Mouse (Mus musculus) gastrocnemius, postnatal 10 days (tissue): ENCODE data around the gene Eml3. TPM values are rescaled to one million over a fixed set of nuclear protein-coding genes. Genes with fewer than 3 reads are reported as not detected.

Experiments used
- DNase-seq: peaks from one replicate; pipeline ENCODE4 v3.0.0; 2021; ENCODE audit warnings: mixed read lengths
- total RNA-seq, 2 experiments: library from RNA; stranded (reverse); gene quantifications; 2 replicates each; pipeline ENCODE4 v1.2.3; 2021

Eml3 gene
- total RNA-seq, 2 experiments from 2014 or later, result 11.7 to 15.9 TPM

DNA sequence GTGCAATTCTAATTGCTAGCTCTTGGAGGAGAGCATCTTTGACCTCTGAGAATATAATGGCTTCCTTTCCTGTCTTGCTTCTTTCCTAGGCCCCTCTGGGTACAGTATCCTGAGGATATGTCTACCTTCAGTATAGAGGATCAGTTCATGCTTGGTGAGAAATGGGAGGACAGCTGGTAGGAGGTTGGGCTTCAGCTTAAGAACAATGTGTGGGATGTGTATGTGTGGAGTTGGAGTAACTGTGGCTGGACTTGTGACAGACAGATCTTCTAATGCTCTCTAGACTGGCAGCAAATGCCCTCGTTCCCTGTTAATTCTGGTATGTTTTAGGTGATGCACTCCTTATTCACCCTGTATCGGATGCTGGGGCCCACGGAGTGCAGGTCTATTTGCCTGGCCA is 15.1 kb upstream of the Eml3 start:
- DNase-seq, result no peak

DNA sequence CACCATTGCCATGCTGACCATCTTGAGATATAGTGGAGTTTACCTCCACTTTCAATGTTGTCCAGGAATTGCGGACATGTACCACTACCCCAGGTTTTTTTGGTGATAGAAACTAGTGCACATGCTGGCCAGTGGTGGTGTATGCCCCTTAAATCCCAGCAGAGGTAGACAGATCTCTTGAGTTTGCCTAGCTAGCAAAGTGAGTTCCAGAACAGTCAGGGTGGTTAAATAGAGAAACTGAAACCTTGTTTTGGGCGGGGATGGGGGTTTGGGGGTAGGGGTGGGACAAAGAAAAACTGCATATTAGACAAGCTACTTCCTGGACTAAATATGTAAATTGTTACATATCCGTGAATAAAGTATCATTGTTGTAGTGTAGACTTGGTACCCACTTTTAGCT is 10.4 kb upstream of the Eml3 start:
- DNase-seq, result no peak

DNA sequence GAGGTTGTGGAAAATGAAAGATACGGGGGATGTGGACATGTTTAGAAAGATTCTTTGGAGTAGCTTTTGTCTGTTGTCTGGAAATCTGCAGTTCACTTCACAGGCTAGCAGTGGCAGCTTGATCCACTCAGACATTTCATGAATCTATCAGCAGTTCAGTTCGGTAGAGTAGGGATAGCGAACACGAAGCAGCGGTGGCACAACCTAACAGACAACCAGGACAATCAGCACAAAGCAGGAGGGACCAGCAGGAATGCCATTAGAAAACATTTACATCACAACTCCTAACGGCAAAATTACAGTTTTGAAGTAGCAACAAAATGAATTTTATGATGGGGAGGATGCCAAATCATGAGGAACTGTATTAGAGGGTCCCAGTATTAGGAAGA is 9.7 kb upstream of the Eml3 start:
- no peak for DNase-seq

DNA sequence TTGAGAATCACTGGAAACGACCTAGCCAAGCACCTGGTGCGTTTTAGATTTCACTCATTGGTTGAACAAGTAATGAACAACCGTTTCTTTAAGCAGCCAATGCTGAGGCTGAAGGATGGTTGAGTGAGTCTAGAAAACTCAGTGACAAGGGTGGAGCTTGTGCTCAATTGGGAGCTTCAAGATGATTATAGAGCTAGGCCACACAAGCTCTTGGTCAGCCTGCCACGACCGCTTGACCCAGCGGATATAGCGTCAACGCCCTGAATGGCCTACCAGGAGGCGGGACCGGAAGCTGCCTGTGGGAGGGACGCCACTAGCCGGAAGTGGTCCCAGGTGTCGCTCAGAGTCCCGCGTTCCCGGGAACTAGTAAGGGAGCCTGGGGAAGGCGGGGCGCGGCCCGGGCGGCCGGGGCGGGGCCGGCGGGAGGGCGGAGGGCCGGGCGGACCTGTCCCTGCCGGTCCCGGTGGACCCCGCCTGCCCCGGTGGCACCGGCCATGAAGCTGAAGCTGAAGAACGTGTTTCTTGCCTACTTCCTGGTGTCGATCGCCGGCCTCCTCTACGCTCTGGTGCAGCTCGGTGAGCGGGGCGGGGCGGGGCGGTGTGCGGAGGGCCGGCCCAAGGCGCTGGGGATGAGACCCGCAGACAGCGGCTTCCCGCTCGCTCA is 9.1 kb upstream of the Eml3 start, which contains the start of gene B3gat3:
TSS of gene B3gat3 (plus strand) at position 302 of the 664 bp plus-strand sequence.
- DNase-seq, result peak; percentile 94

DNA sequence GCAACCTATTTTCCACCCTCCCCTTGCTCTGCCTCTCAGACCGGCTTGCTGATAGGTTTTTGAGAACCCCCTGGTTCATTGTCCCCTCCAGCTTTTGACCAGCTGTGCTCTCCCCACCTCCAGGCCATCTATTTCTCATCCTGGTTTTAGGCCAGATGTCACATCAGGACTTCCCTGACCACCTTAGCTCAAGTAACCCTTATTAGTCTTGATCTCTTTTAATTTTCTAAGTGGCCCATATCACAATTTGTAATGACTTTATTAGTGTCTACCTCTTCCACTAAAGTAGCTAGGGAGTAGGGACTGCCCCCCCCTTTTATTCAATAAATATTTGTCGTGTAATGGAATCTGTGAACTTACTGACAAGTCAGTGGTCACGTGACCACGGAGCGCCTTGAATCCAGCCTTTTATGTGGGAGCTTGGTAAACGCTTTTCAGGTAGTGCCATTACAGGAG is 8.5 kb upstream of the Eml3 start:
- DNase-seq, result no peak

DNA sequence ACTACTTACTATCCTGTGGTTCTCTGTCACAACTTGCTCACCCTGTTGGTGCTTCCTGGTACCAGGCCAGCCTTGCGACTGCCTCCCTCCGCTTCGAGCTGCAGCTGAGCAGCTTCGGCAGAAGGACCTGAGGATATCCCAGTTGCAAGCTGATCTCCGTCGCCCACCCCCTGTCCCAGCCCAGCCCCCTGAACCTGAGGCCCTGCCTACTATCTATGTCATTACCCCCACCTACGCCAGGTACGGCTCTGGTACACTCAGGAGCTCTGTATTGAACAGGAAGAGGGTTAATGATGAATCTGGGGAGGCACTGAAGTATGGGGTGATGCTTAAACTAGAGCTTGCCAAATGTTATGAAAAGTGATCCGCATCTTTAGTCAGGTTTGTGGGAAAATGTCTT is 7.6 kb upstream of the Eml3 start:
- DNase-seq, result no peak

DNA sequence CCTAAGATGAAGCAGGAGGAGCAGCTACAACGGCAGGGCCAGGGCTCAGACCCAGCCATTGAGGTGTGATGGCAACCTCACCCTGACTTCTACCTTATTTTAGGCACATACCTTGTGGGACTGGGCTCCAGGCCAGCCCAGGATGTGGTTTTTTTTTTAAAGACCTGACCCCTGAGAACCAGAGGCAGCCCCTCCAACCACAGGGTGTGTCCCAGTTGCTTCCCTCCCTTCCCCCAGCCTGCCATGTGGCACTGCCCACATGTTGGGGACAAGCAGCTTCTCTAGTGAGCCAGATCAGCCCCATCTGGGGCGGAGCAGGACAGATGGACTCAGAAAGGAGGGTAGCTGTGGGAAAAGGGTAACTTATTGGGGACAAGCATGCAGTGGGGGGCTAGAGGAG is 2.6 kb upstream of the Eml3 start:
- DNase-seq, result no peak

DNA sequence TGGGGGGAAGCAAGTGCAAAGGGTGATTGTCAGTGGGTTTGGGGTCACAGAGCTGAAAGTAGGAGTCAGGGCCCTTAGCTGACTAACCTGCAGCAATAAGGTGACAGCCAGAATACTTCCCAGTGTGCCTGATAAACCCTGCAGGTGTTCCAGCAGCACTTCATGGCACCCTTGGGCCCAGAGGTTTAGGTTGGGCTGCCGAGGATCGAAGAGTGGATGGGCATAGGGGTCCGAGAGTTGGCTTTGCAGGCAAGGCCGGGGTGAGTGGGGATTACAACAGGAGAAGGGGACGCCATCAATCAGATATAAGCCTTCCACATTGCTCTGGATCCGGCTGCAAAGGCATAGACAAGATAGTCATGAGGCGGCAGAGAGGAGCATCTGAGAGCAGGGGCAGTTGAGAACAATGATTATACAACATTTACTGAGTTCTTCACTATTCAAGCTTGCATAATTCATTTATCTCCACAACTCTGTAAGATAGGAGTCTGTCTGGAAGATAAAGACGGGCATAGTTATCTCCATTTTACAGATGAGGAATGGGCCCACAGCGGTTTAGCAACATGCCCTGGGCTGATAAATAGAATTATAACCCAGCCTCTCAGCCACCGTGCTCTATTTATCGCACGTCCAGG is 1.3 kb upstream of the Eml3 start:
- DNase-seq, result no peak

DNA sequence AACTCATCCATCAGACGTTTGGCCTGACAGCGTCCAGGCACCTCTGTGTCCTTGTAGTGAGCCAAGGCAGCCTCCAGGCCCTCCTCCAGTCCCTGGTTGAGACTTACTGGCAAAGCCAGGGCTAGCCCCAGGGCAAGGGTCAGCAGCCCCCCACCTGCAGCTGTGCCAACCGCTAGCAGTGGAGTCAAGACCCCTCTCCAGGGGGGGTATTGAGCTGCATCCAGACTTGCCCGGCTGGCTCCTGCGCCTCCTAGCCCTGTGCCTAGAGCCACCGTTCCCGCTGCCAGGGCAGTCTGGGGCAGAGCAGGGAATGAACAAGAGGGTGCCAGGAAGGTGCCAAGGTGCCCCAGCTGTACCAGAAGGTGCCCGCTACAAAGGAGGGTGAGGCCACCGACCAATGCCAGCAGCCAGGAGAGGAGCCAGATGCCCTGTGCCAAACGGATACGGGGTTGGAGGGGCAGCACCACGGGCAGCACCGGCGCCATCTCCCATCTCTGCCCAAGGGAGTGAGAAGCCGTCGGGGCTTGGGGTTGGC is 596 bp upstream of the Eml3 start:
- DNase-seq, result no peak

DNA sequence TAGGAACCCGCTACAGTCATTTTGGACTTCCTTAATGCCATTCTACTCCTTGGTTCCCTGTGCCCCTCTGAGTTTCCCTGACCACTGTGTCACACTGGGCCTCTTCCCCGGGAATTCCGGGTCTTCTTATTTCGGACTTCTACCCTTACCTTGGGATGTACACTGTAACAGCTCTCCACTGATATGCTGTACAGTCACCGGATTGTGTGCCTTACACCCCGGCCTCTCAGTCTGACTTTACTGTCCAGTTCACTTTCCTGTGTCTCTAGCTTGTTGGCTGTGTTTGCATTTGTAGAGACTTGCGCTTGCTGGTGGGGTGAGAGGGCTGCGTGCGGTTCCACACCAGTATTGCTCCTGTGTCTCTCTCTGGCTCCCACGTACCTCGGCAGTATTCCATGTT is 765 bp downstream of the Eml3 start:
- no peak for DNase-seq

DNA sequence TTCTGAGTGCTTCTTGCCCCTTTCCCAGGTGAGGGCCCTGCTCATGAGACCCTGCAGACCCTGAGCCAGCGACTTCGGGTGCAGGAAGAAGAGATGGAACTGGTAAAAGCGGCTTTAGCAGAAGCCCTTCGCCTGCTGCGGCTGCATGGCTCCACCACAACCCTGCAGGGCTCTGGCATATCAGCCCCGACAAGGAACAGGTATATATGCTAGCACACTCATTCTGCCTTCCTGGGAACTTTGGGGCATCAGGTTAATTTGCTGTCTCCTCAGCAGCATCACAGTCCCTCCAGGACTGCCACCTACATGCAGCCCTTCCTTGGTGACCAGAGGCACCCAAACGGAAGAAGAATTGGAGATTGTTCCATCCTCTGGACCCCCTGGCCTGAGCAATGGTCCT is 1.4 kb downstream of the Eml3 start:
- no peak for DNase-seq

DNA sequence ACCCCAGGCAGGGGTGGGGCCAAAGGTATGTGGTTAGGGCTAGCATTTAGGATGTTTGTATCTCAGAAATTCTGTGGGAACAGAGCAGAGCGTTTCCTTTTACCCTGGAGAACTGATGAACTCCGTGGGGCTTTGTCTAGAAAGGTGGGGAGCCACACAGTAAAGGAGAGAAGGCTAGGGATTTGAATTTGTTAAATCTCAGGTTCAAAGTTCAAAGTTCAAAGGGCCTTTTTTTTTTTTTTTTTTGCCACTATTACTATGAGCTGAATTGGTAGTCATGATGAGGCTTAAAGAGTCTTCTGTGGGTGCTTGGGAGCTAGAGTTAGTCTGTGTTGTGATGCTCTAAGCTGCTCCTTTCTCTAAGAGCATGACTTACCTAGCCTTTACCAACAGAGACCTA is 7.4 kb downstream of the Eml3 start:
- no peak for DNase-seq

DNA sequence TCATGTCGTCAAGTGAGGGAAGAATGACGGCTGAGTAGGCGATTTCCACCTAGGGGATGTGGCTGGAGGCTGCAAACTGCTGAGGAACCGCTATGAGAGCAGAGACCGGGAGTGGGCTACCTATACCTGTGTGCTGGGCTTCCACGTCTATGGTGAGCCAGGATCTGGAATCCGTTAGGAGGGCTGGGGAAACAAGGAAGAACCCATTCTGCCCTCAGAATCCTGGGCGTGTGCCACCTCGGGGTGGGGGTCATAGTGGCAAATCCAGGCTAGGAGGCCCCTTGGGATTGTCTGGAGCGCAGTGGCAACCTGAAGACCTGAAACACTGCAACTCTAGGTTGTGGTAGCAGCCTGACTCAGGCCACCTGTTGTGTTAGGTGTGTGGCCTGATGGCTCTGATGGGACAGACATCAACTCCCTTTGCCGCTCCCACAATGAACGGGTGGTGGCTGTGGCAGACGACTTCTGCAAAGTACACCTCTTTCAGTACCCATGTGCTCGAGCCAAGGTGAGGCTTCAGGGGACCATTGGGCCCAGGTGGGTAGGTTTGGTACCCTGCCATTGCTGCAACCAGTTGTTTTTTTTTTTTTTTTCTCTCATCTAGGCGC is 11.3 kb downstream of the Eml3 start:
- DNase-seq, result no peak

DNA sequence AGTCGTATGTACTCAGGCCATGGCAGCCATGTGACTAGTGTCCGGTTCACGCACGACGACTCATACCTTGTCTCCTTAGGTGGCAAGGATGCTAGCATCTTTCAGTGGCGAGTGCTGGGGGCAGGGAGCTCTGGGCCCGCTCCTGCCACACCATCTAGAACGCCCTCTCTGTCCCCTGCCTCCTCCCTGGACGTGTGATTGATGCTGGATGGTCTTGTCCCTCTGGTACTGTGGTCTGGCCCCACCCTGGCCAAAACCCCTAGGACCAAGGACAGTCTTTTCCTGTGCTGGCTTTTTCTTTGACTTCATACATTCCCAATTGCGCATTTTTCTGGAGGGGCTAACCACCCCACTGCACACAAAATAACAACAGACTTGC is 11.8 kb downstream of the Eml3 start:
- no peak for DNase-seq

DNA sequence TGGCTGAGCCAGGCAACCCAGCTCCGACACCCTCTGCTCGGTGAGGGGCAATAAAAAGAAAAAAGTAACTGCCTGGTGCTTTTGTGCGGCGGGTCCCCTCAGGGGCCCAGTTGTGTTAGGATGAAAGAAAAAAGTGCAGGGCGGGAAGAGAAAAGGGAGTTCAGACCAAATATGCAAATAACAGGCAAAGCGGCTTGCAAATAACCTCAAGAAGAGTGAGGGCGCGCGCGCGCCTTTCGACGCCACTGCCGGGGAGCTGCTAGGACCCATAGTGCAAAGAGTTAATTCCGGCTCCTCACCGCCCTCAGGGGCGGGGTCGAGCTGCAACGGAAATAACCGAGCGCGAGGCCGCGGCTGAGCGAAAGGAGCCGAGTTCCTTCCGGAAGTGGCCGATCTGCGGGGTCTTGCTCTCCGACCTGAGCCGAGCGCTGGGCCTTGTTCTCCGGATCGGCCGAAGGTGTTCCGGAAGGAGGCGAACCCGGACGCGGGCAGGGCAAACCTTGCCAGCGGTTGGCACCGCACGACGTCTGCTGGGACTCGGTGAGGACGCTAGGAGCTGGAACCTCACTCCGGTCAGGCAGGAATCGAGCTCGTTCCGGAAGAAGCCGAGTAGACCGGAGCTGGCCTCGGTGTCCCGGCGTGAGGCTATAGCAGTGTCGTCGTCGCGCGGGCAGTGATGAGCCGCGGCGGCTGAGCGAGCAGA is 12.3 kb downstream of the Eml3 start, which contains the start of gene Mta2:
TSS of gene Mta2 (plus strand) at position 361 of the 703 bp plus-strand sequence.
- DNase-seq, result peak; percentile 97

DNA sequence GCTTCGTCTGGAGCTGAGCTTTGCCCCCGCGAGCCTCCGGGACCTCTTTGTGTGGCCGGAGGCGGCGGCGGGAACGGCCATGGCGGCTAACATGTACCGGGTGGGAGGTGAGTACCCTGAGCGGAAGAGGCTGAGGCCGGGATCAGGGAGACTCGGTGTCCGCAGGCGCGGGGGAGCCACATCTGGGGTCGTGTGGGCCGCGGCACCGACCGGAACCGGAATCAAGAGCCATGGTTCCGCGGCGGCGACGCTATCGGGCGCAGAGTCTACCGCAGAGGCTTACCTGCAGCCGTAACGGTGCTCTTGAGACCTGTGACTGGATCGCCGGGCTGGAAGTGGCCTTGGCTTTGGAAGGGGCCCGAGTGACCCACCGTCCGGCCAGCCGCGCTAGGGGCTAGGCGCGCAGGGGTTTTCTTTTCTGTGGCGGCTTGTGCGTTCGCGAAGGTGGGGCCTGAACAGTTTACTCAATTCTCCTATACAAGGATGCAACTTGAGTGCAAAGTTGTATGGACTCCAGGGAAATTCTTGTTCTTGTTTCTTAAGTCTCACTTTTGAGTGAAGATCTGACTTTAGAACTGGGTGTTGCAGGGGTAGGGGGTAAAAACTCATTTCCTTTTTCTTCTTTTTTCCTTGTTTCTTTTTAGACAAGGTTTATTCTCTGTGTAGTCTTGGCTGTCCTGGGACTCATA is 13.1 kb downstream of the Eml3 start:
- no peak for DNase-seq

DNA sequence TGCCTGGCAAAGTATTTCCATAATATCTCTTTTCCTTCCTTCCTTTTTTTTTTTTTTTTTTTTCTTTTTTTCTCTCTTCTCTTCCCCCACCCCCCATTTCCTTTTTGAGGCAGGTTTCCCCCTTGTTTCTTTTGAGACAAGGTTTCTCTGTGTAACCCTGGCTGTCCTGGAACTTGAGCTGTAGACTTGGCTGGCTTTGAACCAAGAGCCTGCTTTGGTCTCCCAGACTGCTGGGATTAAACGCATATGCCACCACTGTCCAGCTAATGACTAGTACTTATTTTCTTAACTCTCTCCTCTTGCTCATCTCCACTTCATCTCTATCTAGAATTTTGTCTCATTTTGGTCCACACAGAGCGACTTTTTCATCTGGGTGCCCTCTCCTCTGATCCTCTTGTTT is 13.7 kb downstream of the Eml3 start:
- DNase-seq, result no peak

DNA sequence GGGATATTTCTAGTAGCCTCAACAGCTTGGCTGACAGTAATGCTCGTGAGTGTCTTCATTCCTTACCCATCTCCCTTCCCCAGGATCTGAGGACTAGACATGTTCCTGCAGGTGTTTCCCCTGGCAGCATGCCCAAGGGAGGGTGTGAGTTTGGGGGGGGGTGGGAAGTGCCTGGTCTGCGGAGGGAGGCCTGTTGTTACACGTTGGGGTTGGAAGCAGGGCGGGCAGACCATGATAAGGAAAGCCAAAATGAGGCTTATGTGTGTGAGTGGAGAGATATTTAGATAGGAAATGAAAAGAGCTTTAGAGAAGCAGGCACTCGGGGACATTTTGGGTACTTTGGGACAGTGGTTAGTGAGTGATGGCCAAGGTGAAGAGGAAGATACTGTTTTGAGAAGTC is 14.7 kb downstream of the Eml3 start:
- no peak for DNase-seq

DNA sequence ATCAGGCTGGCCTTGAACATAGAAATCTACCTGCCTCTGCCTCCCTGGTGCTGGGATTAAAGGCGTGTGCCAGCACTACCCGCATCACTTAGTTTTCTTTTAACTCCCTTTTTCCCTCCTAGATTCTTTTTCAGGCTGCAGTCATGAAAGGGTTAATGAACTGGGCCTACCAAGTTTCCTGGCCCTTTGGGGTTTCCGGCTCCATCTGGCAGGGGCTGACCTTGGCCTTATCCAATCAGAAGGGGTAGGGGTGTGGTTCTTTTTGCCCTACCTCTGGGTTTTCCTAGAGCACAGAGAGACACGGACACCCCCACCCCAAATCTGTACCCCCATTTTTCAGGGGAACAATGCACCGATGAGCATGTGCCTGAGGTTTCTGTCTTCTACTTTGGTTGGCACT is 15.4 kb downstream of the Eml3 start:
- DNase-seq, result peak; percentile 77

DNA sequence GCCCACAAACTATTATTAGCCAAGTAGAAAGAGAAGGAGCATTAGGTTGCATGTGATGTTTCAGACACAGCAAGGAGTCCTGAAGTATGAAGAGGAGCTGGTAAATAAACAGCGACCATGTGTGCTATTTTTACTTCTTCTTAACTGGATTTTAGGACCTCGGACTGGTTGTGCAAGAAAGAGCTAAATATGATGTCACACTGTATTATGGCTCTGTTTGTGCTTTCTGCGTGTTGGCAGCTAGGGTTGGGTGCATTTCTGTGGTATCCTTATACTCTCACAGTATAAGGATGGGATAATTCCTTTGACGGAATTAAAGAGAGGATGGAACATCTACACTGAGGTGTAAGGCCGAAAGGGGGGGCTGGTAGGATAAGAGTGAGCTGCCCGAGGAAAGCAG is 15.9 kb downstream of the Eml3 start:
- DNase-seq, result no peak

DNA sequence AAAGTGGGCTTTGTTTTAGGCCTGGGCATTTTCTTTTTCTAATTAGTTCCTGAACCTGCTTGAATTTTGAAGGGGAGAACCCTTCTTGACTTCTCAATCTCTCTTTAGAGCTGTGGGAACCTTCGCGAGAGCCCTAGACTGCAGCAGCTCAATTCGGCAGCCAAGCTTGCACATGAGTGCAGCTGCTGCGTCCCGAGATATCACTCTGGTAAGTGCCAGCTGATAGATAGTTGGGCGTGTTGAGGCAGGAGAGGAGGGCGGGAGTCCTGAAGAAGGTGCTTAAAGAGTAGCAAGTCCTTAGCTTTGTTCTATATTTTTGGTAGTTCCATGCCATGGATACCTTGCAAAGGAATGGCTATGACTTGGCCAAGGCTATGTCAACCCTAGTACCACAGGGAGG is 17.6 kb downstream of the Eml3 start:
- no peak for DNase-seq

DNA sequence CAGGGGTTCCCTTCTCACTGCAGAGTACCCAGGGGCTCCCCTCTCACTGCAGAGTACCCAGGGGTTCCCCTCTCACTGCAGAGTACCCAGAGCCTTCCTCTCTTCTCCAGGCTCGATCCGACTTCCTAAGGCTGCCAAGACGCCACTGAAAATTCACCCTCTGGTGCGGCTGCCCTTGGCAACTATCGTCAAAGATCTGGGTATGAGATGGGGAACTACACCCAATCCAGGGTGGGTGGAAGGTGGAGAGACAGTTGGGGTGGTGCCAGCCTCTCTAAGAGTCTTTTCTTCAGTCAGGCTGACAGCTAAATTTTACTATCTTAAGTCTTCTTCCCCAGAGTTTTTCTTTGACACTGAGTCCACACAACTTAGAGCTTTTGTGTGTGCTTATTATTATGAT is 20.8 kb downstream of the Eml3 start:
- DNase-seq, result no peak
